Mouse (Mus musculus) kidney, embryonic 15.5 days (tissue): ENCODE results near the gene Ptprc. TPM values are rescaled to one million over a fixed set of nuclear protein-coding genes. Genes with fewer than 3 reads are reported as not detected.

Experiments used
- ATAC-seq: fragments of 200-750 bp; cut with Nextera tagmentation; replicated peaks from 2 replicates; pipeline ENCODE4 v1.8.0; 2017; ENCODE audit warnings: moderate TSS enrichment; ENCODE audit not compliant: low FRiP score
- H3K27ac ChIP-seq: fragments of 300-500 bp; sonication (generic); 2 replicates; pipeline ENCODE4 v1.5.1; 2015; ENCODE audit warnings: mild to moderate bottlenecking, inconsistent platforms
- H3K27me3 ChIP-seq: fragments of 300-500 bp; sonication (generic); 2 replicates; pipeline ENCODE4 v1.6.1; 2015; ENCODE audit warnings: inconsistent platforms
- H3K36me3 ChIP-seq: fragments of 300-500 bp; sonication (generic); 2 replicates; pipeline ENCODE4 v1.6.1; 2015; ENCODE audit warnings: inconsistent platforms
- H3K4me1 ChIP-seq: fragments of 300-500 bp; sonication (generic); 2 replicates; pipeline ENCODE4 v1.6.1; 2015; ENCODE audit warnings: inconsistent platforms
- H3K4me2 ChIP-seq: fragments of 300-500 bp; sonication (generic); 2 replicates; pipeline ENCODE4 v1.6.1; 2015; ENCODE audit warnings: moderate library complexity, mild to moderate bottlenecking, inconsistent platforms
- H3K4me3 ChIP-seq: fragments of 300-500 bp; sonication (generic); replicated peaks from 2 replicates; pipeline ENCODE4 v1.5.1; 2015; ENCODE audit warnings: mild to moderate bottlenecking, inconsistent platforms
- H3K9ac ChIP-seq: fragments of 300-500 bp; sonication (generic); 2 replicates; pipeline ENCODE4 v1.6.1; 2015; ENCODE audit warnings: mild to moderate bottlenecking, inconsistent platforms
- H3K9me3 ChIP-seq: fragments of 300-500 bp; sonication (generic); replicated peaks from 2 replicates; pipeline ENCODE4 v1.6.1; 2016; ENCODE audit warnings: inconsistent platforms
- WGBS: fragments of 180-500 bp; shearing (Covaris S2); methylation state at CpG from one replicate; pipeline ENCODE4 v1.1.7; 2015; ENCODE audit warnings: mixed read lengths; 5-methylcytosine and 5-hydroxymethylcytosine counted together
- polyA plus RNA-seq: library from polyadenylated mRNA; unstranded; fragments of >200 nt; fragmentation: Nextera tagmentation; extraction: Ambion mirVana; gene quantifications from 2 replicates; pipeline ENCODE4 v1.2.1, GENCODE M21; 2015

Ptprc gene
- polyA plus RNA-seq, 1 experiment from 2014 or later: 4.0 TPM

GRCm38 (mm10) chr1:138123866-138124265, 51.6 kb downstream of the Ptprc start:
- Histone ChIP-seq H3K9me3 (no peaks in the 10 kb centered on the region), H3K36me3 (no peaks in the 10 kb centered on the region), H3K4me2 (no peak overlapping the region), H3K9ac (no peak overlapping the region), H3K4me3 (no peak overlapping the region), H3K27me3 (no peaks in the 10 kb centered on the region), H3K27ac (no peak overlapping the region), H3K4me1 (no peaks in the 10 kb centered on the region)
- no peak for ATAC-seq
- WGBS: 43% methylated on average over 3 of the region's 3 CpGs

GRCm38 (mm10) chr1:138119895-138120294, 55.6 kb downstream of the Ptprc start:
- no peak for ATAC-seq
- H3K4me3 ChIP-seq: no peak overlapping the region
- no peak overlapping the region for H3K9ac ChIP-seq
- no peak overlapping the region for H3K4me2 ChIP-seq
- no peaks in the 10 kb centered on the region for H3K27me3 ChIP-seq
- no peak overlapping the region for H3K27ac ChIP-seq
- H3K36me3 ChIP-seq: no peaks in the 10 kb centered on the region
- H3K9me3 ChIP-seq: no peaks in the 10 kb centered on the region
- 59% methylated on average over 12 of the region's 12 CpGs for WGBS
- H3K4me1 ChIP-seq: no peaks in the 10 kb centered on the region

GRCm38 (mm10) chr1:138093219-138093618, 82.3 kb downstream of the Ptprc start:
- Histone ChIP-seq H3K4me2 (no peak overlapping the region), H3K9me3 (no peaks in the 10 kb centered on the region), H3K36me3 (no peaks in the 10 kb centered on the region), H3K4me1 (no peaks in the 10 kb centered on the region), H3K27ac (no peak overlapping the region), H3K4me3 (no peak overlapping the region), H3K27me3 (no peaks in the 10 kb centered on the region), H3K9ac (no peak overlapping the region)
- no peak for ATAC-seq
- WGBS: 16% methylated on average over 1 of the region's 1 CpGs

GRCm38 (mm10) chr1:138085810-138086209, 89.7 kb downstream of the Ptprc start:
- H3K9me3 ChIP-seq: no peaks in the 10 kb centered on the region
- no peaks in the 10 kb centered on the region for H3K36me3 ChIP-seq
- H3K4me3 ChIP-seq: no peak overlapping the region
- no peak overlapping the region for H3K9ac ChIP-seq
- WGBS: 5% methylated on average over 1 of the region's 1 CpGs
- 0 out of 2 replicates have a peak, but pooled peaks cover 6% of the 10 kb centered on the region for H3K4me1 ChIP-seq
- peak; percentile 43; the same call in 1 of the 2 replicates for ATAC-seq
- no peaks in the 10 kb centered on the region for H3K27me3 ChIP-seq
- no peak overlapping the region for H3K27ac ChIP-seq
- H3K4me2 ChIP-seq: no peak overlapping the region

GRCm38 (mm10) chr1:138083707-138084106, 91.8 kb downstream of the Ptprc start:
- Histone ChIP-seq H3K9ac (no peak overlapping the region), H3K27ac (peak overlapping the region; percentile 79), H3K27me3 (no peaks in the 10 kb centered on the region), H3K36me3 (no peaks in the 10 kb centered on the region), H3K9me3 (no peaks in the 10 kb centered on the region), H3K4me3 (no peak overlapping the region), H3K4me1 (0 out of 2 replicates have a peak, but pooled peaks cover 6% of the 10 kb centered on the region), H3K4me2 (0 out of 2 replicates have a peak overlapping the region, but pooled peaks have one; percentile 21)
- ATAC-seq: peak; percentile 88

GRCm38 (mm10) chr1:138080308-138080707, 95.2 kb downstream of the Ptprc start:
- Histone ChIP-seq H3K27ac (no peak overlapping the region), H3K4me1 (0 out of 2 replicates have a peak, but pooled peaks cover 6% of the 10 kb centered on the region), H3K4me3 (no peak overlapping the region), H3K36me3 (no peaks in the 10 kb centered on the region), H3K9me3 (no peaks in the 10 kb centered on the region), H3K4me2 (no peak overlapping the region), H3K9ac (no peak overlapping the region), H3K27me3 (no peaks in the 10 kb centered on the region)
- no peak for ATAC-seq
- 100% methylated on average over 1 of the region's 1 CpGs for WGBS

- Histone ChIP-seq H3K27ac (no peak overlapping the region), H3K4me1 (peaks cover 9% of the 10 kb centered on the region; the same call in 1 of the 2 replicates), H3K4me2 (no peak overlapping the region), H3K4me3 (no peak overlapping the region), H3K36me3 (no peaks in the 10 kb centered on the region), H3K9me3 (no peaks in the 10 kb centered on the region), H3K9ac (no peak overlapping the region), H3K27me3 (no peaks in the 10 kb centered on the region)
- WGBS: 41% methylated on average over 10 of the region's 10 CpGs
- peak; percentile 56; the same call in 1 of the 2 replicates for ATAC-seq
Observed at GRCm38 (mm10) chr1:138044196-138044945, 131.1 kb downstream of the Ptprc start.

GRCm38 (mm10) chr1:138040556-138040955, 135.0 kb downstream of the Ptprc start:
- Histone ChIP-seq H3K4me1 (peaks cover 12% of the 10 kb centered on the region; the same call in 1 of the 2 replicates), H3K9ac (no peak overlapping the region), H3K27me3 (no peaks in the 10 kb centered on the region), H3K36me3 (no peaks in the 10 kb centered on the region), H3K4me3 (no peak overlapping the region), H3K9me3 (no peaks in the 10 kb centered on the region), H3K4me2 (no peak overlapping the region), H3K27ac (peak overlapping the region; percentile 5; the same call in 1 of the 2 replicates)
- 28% methylated on average over 5 of the region's 5 CpGs for WGBS
- ATAC-seq: peak; percentile 36; the same call in 1 of the 2 replicates

GRCm38 (mm10) chr1:138039201-138039600, 136.3 kb downstream of the Ptprc start:
- 46% methylated on average over 1 of the region's 1 CpGs for WGBS
- Histone ChIP-seq H3K36me3 (no peaks in the 10 kb centered on the region), H3K9ac (no peak overlapping the region), H3K4me2 (no peak overlapping the region), H3K4me1 (peaks cover 9% of the 10 kb centered on the region; the same call in 1 of the 2 replicates), H3K27ac (no peak overlapping the region), H3K27me3 (no peaks in the 10 kb centered on the region), H3K9me3 (no peaks in the 10 kb centered on the region), H3K4me3 (no peak overlapping the region)
- ATAC-seq: no peak

GRCm38 (mm10) chr1:138037484-138037883, 138.0 kb downstream of the Ptprc start:
- H3K4me1 ChIP-seq: peaks cover 9% of the 10 kb centered on the region; the same call in 1 of the 2 replicates
- H3K9ac ChIP-seq: no peak overlapping the region
- no peaks in the 10 kb centered on the region for H3K27me3 ChIP-seq
- ATAC-seq: no peak
- H3K36me3 ChIP-seq: no peaks in the 10 kb centered on the region
- H3K4me3 ChIP-seq: no peak overlapping the region
- no peak overlapping the region for H3K4me2 ChIP-seq
- WGBS: 65% methylated on average over 5 of the region's 5 CpGs
- peak overlapping the region; percentile 19; the same call in 1 of the 2 replicates for H3K27ac ChIP-seq
- H3K9me3 ChIP-seq: no peaks in the 10 kb centered on the region

GRCm38 (mm10) chr1:138029649-138030048, 145.9 kb downstream of the Ptprc start:
- no peak overlapping the region for H3K4me2 ChIP-seq
- no peaks in the 10 kb centered on the region for H3K4me1 ChIP-seq
- 40% methylated on average over 4 of the region's 4 CpGs for WGBS
- no peak overlapping the region for H3K27ac ChIP-seq
- no peaks in the 10 kb centered on the region for H3K36me3 ChIP-seq
- H3K9ac ChIP-seq: no peak overlapping the region
- ATAC-seq: 0 out of 2 replicates have a peak, but pooled peaks have one; percentile 43
- no peaks in the 10 kb centered on the region for H3K27me3 ChIP-seq
- H3K9me3 ChIP-seq: no peaks in the 10 kb centered on the region
- H3K4me3 ChIP-seq: no peak overlapping the region

GRCm38 (mm10) chr1:138025298-138025697, 150.2 kb downstream of the Ptprc start:
- Histone ChIP-seq H3K9me3 (no peaks in the 10 kb centered on the region), H3K9ac (no peak overlapping the region)
- no peak for ATAC-seq

More at GRCm38 (mm10) chr1:138025298-138025697, 150.2 kb downstream of the Ptprc start:
- 88% methylated on average over 1 of the region's 1 CpGs for whole genome bisulfite sequencing
- Histone ChIP-seq H3K4me1 (peaks cover 7% of the 10 kb centered on the region; the same call in 1 of the 2 replicates), H3K27me3 (no peaks in the 10 kb centered on the region), H3K4me3 (no peak overlapping the region), H3K4me2 (no peak overlapping the region), H3K27ac (no peak overlapping the region), H3K36me3 (no peaks in the 10 kb centered on the region)
